Mouse (Mus musculus): ENCODE data around the gene Clcn3. TPM values are rescaled to one million over a fixed set of nuclear protein-coding genes. Genes with fewer than 3 reads are reported as not detected.
A peak's percentile ranks its signal among the peaks of the same experiment; 100 is the strongest.

Gene Clcn3
- 72.0 and 85.9 TPM in 2 replicates for total RNA-seq (2012; rRNA removed)

DNA sequence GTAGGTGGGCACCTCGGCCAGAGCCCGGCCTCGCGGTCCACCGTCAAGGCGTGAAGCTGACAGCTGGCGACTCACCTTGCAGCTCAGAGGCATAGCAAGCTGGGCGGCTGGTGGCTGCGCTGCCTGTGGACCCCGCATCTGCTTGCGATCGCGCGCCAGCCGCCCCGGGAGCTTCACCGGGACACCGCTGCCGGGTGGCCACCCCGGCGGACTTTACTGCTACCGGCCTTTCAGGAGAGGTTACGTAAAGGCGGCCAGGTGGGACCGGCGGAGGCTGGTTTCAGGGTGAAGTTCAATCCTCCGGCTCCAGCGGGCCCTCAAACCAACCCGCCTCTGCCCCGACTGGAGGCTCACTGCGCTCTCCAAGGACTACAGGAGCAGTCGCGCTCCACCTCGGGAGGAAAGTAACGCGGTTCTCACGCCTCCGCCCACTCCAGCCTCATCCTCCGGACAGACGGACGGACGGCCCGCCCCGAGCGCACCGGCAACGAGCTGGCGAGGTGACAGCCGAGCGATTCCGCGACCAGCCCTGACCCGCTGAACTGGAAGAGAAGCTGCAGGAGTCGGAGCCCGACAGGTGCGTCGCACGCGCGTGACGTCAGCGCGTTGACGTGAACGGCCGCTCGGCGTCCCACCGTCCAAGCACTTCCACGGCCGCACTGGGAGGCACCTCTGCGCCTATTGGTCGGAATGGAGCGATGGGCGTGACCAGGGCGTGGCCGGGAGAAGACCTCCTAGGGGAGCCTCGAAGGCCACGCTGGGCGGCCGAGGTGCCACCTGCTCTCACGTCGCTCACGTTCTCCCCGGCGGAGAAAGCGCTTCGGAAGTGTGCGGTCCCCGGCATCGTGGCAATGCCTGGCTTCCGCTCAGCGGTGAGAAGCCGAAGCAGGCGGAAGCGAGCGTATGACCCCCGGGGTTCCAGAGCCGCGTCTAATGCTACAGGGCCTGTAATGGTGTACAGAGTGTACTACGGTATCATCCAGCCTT lies at the start of gene Clcn3:
TSS of gene Clcn3 (minus strand) at position 600 of the 987 bp plus-strand sequence.
- in situ Hi-C loops (cut with MboI; ENCODE audit: low sequenced_read_pairs in 2 of 2, unreplicated experiment in 2 of 2), result no loop called here
- 0 out of 4 replicates have a peak, but pooled peaks cover 0 to 4% of the 10 kb centered on the region in 2 experiments for H3K4me1 ChIP-seq (ENCODE audit: control insufficient read depth in 2 of 2, insufficient read depth in 2 of 2, low read length in 2 of 2, poor library complexity in 1 of 2)

DNA sequence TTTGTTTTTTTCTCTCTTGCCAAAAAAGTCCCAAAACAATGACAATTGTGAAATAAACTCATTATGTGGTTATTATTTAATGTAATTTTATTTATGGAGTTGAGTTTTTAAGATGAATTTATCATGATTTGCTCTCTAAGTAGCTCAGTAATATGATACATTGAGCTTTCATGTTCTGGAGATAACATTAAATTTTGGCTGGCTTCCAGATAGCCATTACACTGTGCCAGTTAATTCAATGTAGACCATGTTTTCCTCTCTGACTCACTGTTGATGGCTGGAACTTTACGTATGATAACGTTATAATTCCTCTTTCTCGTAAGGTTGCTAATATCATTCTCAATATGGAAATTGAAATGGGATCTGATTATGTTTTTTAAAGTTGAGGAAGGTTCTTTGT lies 13.4 kb upstream of the Clcn3 start:
- Histone ChIP-seq H3K27ac (ENCODE audit: insufficient read depth, low read depth, low read length, poor library complexity, severe bottlenecking) (no peak overlapping the region), H3K36me3 (ENCODE audit: control insufficient read depth, insufficient read depth, low read length, poor library complexity, severe bottlenecking) (no peaks in the 10 kb centered on the region), H3K9ac (ENCODE audit: insufficient read depth, low read depth, low read length, poor library complexity, severe bottlenecking) (no peak overlapping the region), H3K9me3 (ENCODE audit: control insufficient read depth, insufficient read depth, low read depth, low read length) (peaks cover 22% of the 10 kb centered on the region), H3K4me1 (ENCODE audit: control insufficient read depth in 2 of 2, insufficient read depth in 2 of 2, low read length in 2 of 2, poor library complexity in 1 of 2) (peaks cover 0 to 2% of the 10 kb centered on the region in 2 experiments; a peak in 1 of 4 replicates), H3K4me3 (ENCODE audit: insufficient read depth in 1 of 2, low read depth in 1 of 2, low read length in 2 of 2, poor library complexity in 1 of 2, severe bottlenecking in 1 of 2) (no peak overlapping the region)
- TF ChIP-seq ZNF384 (IDR thresholded peaks at IDR 0.05; ENCODE audit: low read depth, low read length) (no peak), MAFK (IDR thresholded peaks at IDR 0.05; ENCODE audit: insufficient read depth, low read depth, low read length) (no peak), CHD2 (IDR thresholded peaks at IDR 0.05; ENCODE audit: low read depth, low read length) (no peak), ZC3H11A (IDR thresholded peaks at IDR 0.05; ENCODE audit: borderline replicate concordance, low read depth, low read length) (no peak), HCFC1 (IDR thresholded peaks at IDR 0.05; ENCODE audit: borderline replicate concordance, insufficient read depth, low read length) (no peak)
- no peak for DNase-seq (ENCODE audit: low read depth, low spot score)
- in situ Hi-C loops (cut with MboI; ENCODE audit: low sequenced_read_pairs in 2 of 2, unreplicated experiment in 2 of 2), result no loop called here

More for the DNA sequence above, at the start of gene Clcn3:
- no peaks in the 10 kb centered on the region for H3K9me3 ChIP-seq (ENCODE audit: control insufficient read depth, insufficient read depth, low read depth, low read length)
- H3K9ac ChIP-seq (ENCODE audit: insufficient read depth, low read depth, low read length, poor library complexity, severe bottlenecking), result peak within 1 kb of the TSS; percentile 86
- peak; percentile 98 for DNase-seq (ENCODE audit: low read depth, low spot score)
- H3K4me3 ChIP-seq (ENCODE audit: insufficient read depth in 1 of 2, low read depth in 1 of 2, low read length in 2 of 2, poor library complexity in 1 of 2, severe bottlenecking in 1 of 2), result peak within 1 kb of the TSS; percentile 81 to 97
- TF ChIP-seq ZNF384 (IDR thresholded peaks at IDR 0.05; ENCODE audit: low read depth, low read length) (no peak), ZC3H11A (IDR thresholded peaks at IDR 0.05; ENCODE audit: borderline replicate concordance, low read depth, low read length) (no peak), MAFK (IDR thresholded peaks at IDR 0.05; ENCODE audit: insufficient read depth, low read depth, low read length) (no peak), HCFC1 (IDR thresholded peaks at IDR 0.05; ENCODE audit: borderline replicate concordance, insufficient read depth, low read length) (peak; percentile 79)
- H3K27ac ChIP-seq (ENCODE audit: insufficient read depth, low read depth, low read length, poor library complexity, severe bottlenecking), result peak within 1 kb of the TSS; percentile 24; the same call in 1 of the 2 replicates
- H3K36me3 ChIP-seq (ENCODE audit: control insufficient read depth, insufficient read depth, low read length, poor library complexity, severe bottlenecking), result no peaks in the 10 kb centered on the region

DNA sequence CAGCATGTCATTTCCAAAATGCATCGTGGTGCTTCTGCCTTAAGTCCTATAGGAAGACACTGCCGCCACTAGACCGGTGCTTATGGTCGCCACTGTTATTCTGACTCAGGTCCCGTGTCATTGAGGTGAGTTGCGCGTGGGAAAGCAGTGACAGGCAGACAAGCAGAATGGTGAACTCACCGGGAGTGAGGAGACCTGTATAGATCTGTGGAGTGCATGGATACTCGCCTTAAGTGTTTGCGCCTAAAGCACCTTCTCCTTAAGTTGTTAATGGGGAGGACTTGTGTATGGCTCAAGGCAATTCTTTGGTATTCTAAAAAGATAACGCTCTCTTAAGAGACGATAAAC lies 10.5 kb upstream of the Clcn3 start:
- peaks cover 0 to 2% of the 10 kb centered on the region in 2 experiments; a peak in 1 of 4 replicates for H3K4me1 ChIP-seq (ENCODE audit: control insufficient read depth in 2 of 2, insufficient read depth in 2 of 2, low read length in 2 of 2, poor library complexity in 1 of 2)
- peak overlapping the region; percentile 90 for H3K9ac ChIP-seq (ENCODE audit: insufficient read depth, low read depth, low read length, poor library complexity, severe bottlenecking)
- DNase-seq (ENCODE audit: low read depth, low spot score), result no peak
- TF ChIP-seq CHD2 (IDR thresholded peaks at IDR 0.05; ENCODE audit: low read depth, low read length) (no peak), ZC3H11A (IDR thresholded peaks at IDR 0.05; ENCODE audit: borderline replicate concordance, low read depth, low read length) (no peak), MAFK (IDR thresholded peaks at IDR 0.05; ENCODE audit: insufficient read depth, low read depth, low read length) (no peak), HCFC1 (IDR thresholded peaks at IDR 0.05; ENCODE audit: borderline replicate concordance, insufficient read depth, low read length) (no peak), ZNF384 (IDR thresholded peaks at IDR 0.05; ENCODE audit: low read depth, low read length) (no peak)
- in situ Hi-C loops (cut with MboI; ENCODE audit: low sequenced_read_pairs in 2 of 2, unreplicated experiment in 2 of 2), result no loop called here
- H3K27ac ChIP-seq (ENCODE audit: insufficient read depth, low read depth, low read length, poor library complexity, severe bottlenecking), result peak overlapping the region; percentile 87; the same call in 1 of the 2 replicates
- peaks cover 20% of the 10 kb centered on the region for H3K9me3 ChIP-seq (ENCODE audit: control insufficient read depth, insufficient read depth, low read depth, low read length)
- no peaks in the 10 kb centered on the region for H3K36me3 ChIP-seq (ENCODE audit: control insufficient read depth, insufficient read depth, low read length, poor library complexity, severe bottlenecking)
- H3K4me3 ChIP-seq (ENCODE audit: insufficient read depth in 1 of 2, low read depth in 1 of 2, low read length in 2 of 2, poor library complexity in 1 of 2, severe bottlenecking in 1 of 2), result peak overlapping the region; percentile 92 to 100

DNA sequence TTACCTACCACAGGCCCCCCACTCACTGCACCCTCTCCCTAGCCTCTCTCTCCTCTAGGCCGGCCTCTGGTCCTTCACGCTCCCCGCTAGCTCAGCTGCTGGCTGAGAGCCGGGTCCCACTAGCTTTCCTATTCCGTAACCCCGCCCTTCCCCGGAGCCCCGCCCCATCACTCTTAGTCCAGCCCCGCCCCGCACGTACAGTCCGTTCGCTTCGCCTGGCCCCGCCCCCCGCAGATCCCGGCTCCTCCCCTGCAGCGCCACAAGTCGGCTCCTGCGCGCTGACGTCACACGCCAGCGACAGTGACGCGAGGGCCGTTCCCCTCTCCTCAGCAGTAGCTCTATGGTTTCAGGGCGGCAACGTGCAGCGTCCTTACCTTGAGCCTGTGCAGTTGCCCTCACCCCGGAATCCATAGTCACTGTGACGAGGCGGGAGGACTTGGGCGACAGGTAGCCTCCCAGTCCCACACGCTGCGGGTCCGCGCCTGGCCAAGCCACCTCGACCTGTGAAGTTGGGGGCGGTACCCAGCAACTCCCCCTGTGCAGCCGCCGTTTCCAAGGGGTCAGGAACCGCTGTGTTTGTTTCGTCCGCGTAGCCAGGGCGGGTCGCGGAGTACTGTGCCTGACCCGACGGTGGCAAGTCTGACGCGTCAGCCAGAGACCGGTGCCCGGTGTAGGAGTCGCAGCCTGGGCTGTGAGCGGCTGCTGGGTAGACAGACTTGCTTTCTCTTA lies 10.0 kb upstream of the Clcn3 start, which contains the start of gene Nek1:
TSS of gene Nek1 (plus strand) at position 286 of the 729 bp plus-strand sequence.
- TF ChIP-seq CHD2 (IDR thresholded peaks at IDR 0.05; ENCODE audit: low read depth, low read length) (no peak), MAFK (IDR thresholded peaks at IDR 0.05; ENCODE audit: insufficient read depth, low read depth, low read length) (0 out of 2 replicates have a peak, but pooled peaks have one; percentile 20), ZC3H11A (IDR thresholded peaks at IDR 0.05; ENCODE audit: borderline replicate concordance, low read depth, low read length) (no peak), HCFC1 (IDR thresholded peaks at IDR 0.05; ENCODE audit: borderline replicate concordance, insufficient read depth, low read length) (peak; percentile 73; the same call in 1 of the 2 replicates), ZNF384 (IDR thresholded peaks at IDR 0.05; ENCODE audit: low read depth, low read length) (no peak)
- in situ Hi-C loops (cut with MboI; ENCODE audit: low sequenced_read_pairs in 2 of 2, unreplicated experiment in 2 of 2), result no loop called here
- H3K27ac ChIP-seq (ENCODE audit: insufficient read depth, low read depth, low read length, poor library complexity, severe bottlenecking), result peak within 1 kb of the TSS; percentile 90

More for the DNA sequence above, 10.0 kb upstream of the Clcn3 start, which contains the start of gene Nek1:
- Histone ChIP-seq H3K9ac (ENCODE audit: insufficient read depth, low read depth, low read length, poor library complexity, severe bottlenecking) (peak within 1 kb of the TSS; percentile 93), H3K4me3 (ENCODE audit: insufficient read depth in 1 of 2, low read depth in 1 of 2, low read length in 2 of 2, poor library complexity in 1 of 2, severe bottlenecking in 1 of 2) (peak within 1 kb of the TSS; percentile 92 to 100), H3K9me3 (ENCODE audit: control insufficient read depth, insufficient read depth, low read depth, low read length) (peaks cover 15% of the 10 kb centered on the region), H3K4me1 (ENCODE audit: control insufficient read depth in 2 of 2, insufficient read depth in 2 of 2, low read length in 2 of 2, poor library complexity in 1 of 2) (peaks cover 0 to 2% of the 10 kb centered on the region in 2 experiments; a peak in 1 of 4 replicates), H3K36me3 (ENCODE audit: control insufficient read depth, insufficient read depth, low read length, poor library complexity, severe bottlenecking) (no peaks in the 10 kb centered on the region)
- DNase-seq (ENCODE audit: low read depth, low spot score), result peak; percentile 93

Data from ES-E14 (cell line).